Mouse (Mus musculus) testis, adult 2 months (tissue): ENCODE measurements around the gene Syngr1. TPM values are rescaled to one million over a fixed set of nuclear protein-coding genes. Genes with fewer than 3 reads are reported as not detected.

Experiments
- H3K27ac ChIP-seq: fragments of 200-500 bp; 2 replicates; pipeline ENCODE4 v1.5.1; 2012; ENCODE audit warnings: low read depth, low read length; ENCODE audit not compliant: control insufficient read depth, insufficient read depth
- H3K27me3 ChIP-seq: fragments of 200-500 bp; 2 replicates; pipeline ENCODE4 v1.6.1; 2012; ENCODE audit warnings: mild to moderate bottlenecking, low read length, moderate library complexity; ENCODE audit not compliant: control insufficient read depth, insufficient read depth
- H3K36me3 ChIP-seq: fragments of 200-500 bp; 2 replicates; pipeline ENCODE4 v1.6.1; 2012; ENCODE audit warnings: mild to moderate bottlenecking, low read length; ENCODE audit not compliant: control insufficient read depth, insufficient read depth
- H3K4me1 ChIP-seq: fragments of 200-500 bp; 2 replicates; pipeline ENCODE4 v1.6.1; 2012; ENCODE audit warnings: low read length; ENCODE audit not compliant: control insufficient read depth, insufficient read depth
- H3K4me3 ChIP-seq: fragments of 200-500 bp; 2 replicates; pipeline ENCODE4 v1.5.1; 2012; ENCODE audit warnings: low read depth, mild to moderate bottlenecking, low read length, moderate library complexity, mixed read lengths; ENCODE audit not compliant: control insufficient read depth
- CTCF ChIP-seq: fragments of 200-500 bp; IDR thresholded peaks from 2 replicates; pipeline ENCODE4 v1.5.1; 2012; ENCODE audit warnings: low read depth, mild to moderate bottlenecking, inconsistent platforms, low read length, moderate library complexity; ENCODE audit not compliant: control insufficient read depth, insufficient read depth, insufficient replicate concordance
- POLR2A ChIP-seq: fragments of 200-500 bp; IDR thresholded peaks from 2 replicates; pipeline ENCODE4 v1.6.1; 2012; ENCODE audit warnings: low read depth, mild to moderate bottlenecking, inconsistent platforms, low read length, moderate library complexity; ENCODE audit not compliant: control insufficient read depth
- polyA plus RNA-seq: library from polyadenylated mRNA; depleted of rRNA; stranded (reverse); fragments of >200 nt; gene quantifications from 2 replicates; pipeline ENCODE4 v1.2.3, GENCODE M21; 2012

The Syngr1 gene
- polyA plus RNA-seq, 1 experiment, result 8.5 TPM

DNA sequence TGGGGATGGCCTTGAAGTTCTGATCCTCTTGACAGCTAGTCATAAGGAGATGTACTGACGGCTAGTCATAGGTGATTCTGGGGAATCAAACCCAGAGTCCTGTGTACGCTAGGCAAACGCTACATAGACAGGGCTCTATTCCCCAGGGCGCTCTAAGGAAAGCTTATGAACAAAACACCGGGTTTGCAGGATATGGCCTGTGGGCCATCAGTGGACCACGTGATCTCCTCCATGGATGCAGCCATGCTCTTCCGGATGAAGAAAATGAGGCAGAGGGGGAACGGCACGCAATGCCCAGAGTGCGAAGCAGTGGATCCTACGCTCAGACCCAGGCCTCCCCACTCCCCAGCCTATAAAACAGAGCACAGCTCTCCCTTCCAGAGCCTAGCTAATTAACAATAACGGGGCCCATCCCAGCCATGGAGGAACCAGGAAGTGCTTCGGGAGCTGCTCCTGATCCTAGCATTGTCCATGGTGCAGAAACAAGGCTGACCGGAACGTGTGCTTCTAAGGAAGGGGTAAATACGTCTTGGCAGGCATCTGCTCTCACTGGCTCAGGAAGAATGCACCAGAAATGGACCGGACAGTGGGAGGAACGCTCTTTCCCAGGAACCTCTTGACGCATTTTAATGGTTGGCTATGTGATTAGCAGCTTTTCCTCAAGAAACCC lies 39.9 kb upstream of the Syngr1 start:
- Histone ChIP-seq H3K36me3 (no peaks in the 10 kb centered on the region), H3K4me3 (no peak overlapping the region), H3K4me1 (no peaks in the 10 kb centered on the region; the same call in 1 of the 2 replicates), H3K27me3 (no peaks in the 10 kb centered on the region), H3K27ac (no peak overlapping the region)
- TF ChIP-seq POLR2A (no peak), CTCF (no peak)

DNA sequence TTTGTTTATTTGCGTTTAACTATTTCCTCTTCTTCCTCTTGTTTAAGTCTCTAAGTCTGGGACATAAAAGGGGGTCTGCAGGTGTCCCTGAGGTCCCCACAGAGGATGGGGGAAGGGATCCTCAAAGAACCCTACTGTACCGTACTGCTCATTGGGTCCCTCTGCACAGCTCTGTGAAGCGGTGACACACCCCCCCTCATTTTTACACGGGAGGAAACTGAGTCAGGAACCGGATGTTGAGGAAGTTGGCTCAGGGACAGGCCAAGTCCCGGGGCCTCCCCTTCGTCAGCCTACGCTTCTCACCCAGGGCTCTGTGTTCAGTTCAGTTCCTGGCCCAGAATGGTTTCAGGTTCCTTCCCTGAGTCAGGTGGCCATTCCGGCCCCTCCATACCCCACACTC lies 39.4 kb upstream of the Syngr1 start:
- Histone ChIP-seq H3K4me3 (no peak overlapping the region), H3K27me3 (no peaks in the 10 kb centered on the region), H3K4me1 (no peaks in the 10 kb centered on the region; the same call in 1 of the 2 replicates), H3K36me3 (no peaks in the 10 kb centered on the region), H3K27ac (no peak overlapping the region)
- TF ChIP-seq CTCF, result no peak
- no peak for TF ChIP-seq POLR2A

DNA sequence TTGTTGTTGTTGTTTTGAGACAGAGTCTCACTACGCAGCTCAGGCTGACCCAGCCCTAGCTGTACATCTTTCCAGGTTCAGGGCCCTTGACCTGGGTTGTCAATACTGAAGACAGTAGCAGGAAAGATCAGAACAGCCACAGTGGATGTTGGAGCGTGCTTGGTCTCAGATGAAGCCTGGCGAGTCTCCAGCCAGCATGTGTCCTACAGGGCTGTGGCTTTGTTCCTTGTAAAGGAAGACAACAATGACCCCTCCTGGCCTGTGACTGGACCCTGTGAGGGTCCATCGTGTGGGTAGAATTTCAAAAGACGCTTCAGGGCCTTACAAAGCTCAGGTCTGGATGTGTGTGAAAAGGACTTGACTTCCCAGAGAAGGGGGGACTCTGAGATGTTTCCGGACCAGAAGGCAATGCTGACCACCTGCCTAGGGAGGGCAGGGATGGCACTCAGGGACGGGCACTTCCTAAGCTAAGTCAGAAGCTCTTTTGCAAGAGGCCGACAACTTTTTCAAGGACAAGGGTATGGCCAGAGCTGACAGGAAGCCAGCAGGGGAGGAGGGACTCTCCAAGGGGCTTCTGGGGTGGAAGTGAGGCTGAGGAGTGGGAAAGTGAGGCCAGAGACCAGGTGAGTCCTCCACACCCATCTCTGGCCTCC lies 37.6 kb upstream of the Syngr1 start:
- H3K27me3 ChIP-seq, result no peaks in the 10 kb centered on the region
- no peak overlapping the region for H3K4me3 ChIP-seq
- H3K27ac ChIP-seq, result no peak overlapping the region
- TF ChIP-seq CTCF (no peak), POLR2A (no peak)
- no peaks in the 10 kb centered on the region for H3K36me3 ChIP-seq
- H3K4me1 ChIP-seq, result no peaks in the 10 kb centered on the region; the same call in 1 of the 2 replicates

DNA sequence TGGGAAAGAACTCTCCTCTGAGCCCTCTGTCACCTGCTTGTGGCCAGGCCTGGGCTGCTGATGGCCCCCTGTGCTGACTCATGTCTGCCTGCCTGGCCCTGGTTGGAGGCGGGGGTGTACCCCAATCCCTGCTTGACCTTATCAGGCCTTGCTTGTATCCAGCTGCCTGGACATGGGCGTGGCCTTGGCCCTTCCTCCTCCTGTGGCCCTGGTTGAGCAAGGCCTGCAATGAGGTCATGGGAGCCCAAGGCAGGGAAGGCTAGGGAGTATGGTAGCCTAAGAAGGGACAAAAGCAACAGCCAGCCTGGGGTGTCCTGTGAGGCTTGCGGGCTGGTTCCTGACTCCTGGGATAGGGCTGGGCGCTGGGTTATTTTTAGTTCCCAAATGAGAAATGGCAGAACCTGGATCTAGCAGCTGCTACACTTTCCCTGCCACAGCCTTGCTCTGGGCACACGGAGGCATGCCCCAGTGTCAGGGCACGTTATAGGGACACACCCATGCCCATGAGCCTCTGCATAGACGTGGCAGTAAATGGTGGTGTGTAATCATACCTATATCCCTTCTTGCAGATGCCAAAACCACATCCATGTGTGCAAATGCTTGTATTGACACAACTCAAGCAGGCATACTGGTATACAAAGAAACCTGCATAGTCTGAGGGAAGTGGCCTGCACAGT lies 37.0 kb upstream of the Syngr1 start:
- H3K4me1 ChIP-seq, result no peaks in the 10 kb centered on the region; the same call in 1 of the 2 replicates
- no peak overlapping the region for H3K27ac ChIP-seq
- no peak for TF ChIP-seq CTCF
- no peak for TF ChIP-seq POLR2A
- no peaks in the 10 kb centered on the region for H3K27me3 ChIP-seq
- no peak overlapping the region for H3K4me3 ChIP-seq
- no peaks in the 10 kb centered on the region for H3K36me3 ChIP-seq

DNA sequence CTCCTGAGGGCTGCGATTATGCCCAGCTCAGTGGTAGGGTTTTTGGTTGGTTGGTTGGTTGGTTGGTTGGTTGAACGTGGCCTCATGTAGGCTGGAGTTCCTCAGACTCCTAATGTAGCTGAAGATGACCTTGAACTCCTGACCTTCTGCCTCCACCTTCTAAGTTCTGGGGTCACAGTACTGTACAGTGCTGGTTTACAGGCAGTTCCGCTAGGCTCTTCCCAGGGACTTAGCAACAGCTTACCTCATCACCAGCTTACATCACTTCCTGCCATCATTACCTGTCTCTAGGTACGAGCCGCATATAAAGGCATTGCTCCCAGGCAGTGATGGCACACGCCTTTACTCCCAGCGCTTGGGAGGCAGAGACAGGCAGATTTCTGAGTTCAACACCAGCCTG lies 33.0 kb upstream of the Syngr1 start:
- Histone ChIP-seq H3K27me3 (no peaks in the 10 kb centered on the region), H3K27ac (no peak overlapping the region), H3K4me3 (no peak overlapping the region), H3K4me1 (no peaks in the 10 kb centered on the region), H3K36me3 (no peaks in the 10 kb centered on the region)
- no peak for TF ChIP-seq CTCF
- no peak for TF ChIP-seq POLR2A

DNA sequence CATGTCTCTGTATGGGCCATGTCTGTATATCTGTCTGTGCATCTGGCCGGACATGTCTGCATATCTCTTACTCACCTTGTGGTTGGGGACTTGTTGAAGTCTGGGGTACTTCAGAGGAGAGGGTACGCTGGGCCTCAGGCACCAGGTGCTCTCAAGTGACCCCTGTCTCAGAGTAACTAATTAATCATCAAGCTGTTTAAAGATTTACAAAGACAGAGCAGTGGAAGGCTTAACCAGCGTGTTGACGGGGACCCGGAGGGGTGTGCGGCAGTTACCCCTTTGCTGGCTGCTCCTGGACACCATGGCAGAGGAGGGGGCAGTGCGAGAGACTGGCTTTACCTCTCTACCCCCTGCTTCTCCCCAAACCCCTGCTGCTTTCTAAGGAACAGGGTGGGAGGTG lies 31.5 kb upstream of the Syngr1 start:
- TF ChIP-seq POLR2A (no peak), CTCF (no peak)
- H3K4me3 ChIP-seq, result no peak overlapping the region
- no peaks in the 10 kb centered on the region for H3K27me3 ChIP-seq
- no peak overlapping the region for H3K27ac ChIP-seq
- no peaks in the 10 kb centered on the region for H3K36me3 ChIP-seq
- no peaks in the 10 kb centered on the region for H3K4me1 ChIP-seq

DNA sequence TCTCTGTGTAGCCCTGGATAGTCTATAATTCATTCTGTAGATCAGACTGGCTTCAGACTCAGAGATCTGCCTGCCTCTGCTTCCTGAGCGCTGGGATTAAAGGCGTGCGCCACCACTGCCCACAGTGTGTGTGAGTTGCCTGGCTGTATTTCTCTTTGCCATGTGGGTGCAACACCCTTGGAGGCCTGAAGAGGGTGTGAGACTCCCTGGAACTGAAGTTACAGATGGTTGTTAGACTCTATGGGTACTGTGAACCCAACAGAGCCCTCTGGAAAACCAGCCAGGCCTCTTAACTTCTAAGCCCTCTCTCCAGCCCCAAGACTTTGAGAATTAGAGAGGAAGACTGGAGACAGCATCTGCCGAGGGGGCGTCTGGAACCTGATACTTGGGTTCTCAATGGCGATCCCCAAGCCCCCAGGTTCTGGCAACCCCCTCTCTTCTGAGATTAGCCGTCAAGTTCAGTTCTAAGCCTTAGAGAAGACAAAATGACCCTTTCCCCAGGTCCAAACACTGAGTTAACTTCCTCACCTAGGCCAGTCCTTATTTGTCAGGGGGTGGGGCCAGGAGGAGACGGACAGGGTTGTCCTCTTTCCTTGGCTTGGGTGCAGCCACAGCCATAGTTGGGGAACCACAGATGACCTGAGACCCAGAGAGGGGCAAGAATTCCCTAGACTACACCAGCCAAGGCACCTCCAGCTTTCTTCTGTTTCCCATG lies 30.6 kb upstream of the Syngr1 start:
- H3K4me1 ChIP-seq, result peaks cover 3% of the 10 kb centered on the region; the same call in 1 of the 2 replicates
- TF ChIP-seq POLR2A, result no peak
- no peak for TF ChIP-seq CTCF

More for the DNA sequence above, 30.6 kb upstream of the Syngr1 start:
- Histone ChIP-seq H3K27me3 (no peaks in the 10 kb centered on the region), H3K27ac (no peak overlapping the region), H3K4me3 (no peak overlapping the region), H3K36me3 (no peaks in the 10 kb centered on the region)
